Mouse (Mus musculus): ENCODE results near the gene Adamts12. TPM values are rescaled to one million over a fixed set of nuclear protein-coding genes. Genes with fewer than 3 reads are reported as not detected.

Gene Adamts12
- polyA plus RNA-seq, 1 experiment from 2014 or later, result 0.35 TPM

GRCm38 (mm10) chr15:11379431-11380086, 315.0 kb downstream of the Adamts12 start:
- Histone ChIP-seq H3K4me1 (replicated peaks) (no peaks in the 10 kb centered on the region), H3K9me3 (replicated peaks) (no peaks in the 10 kb centered on the region), H3K27ac (replicated peaks) (no peak overlapping the region), H3K4me3 (replicated peaks) (no peak overlapping the region), H3K36me3 (replicated peaks) (peaks cover 21% of the 10 kb centered on the region), H3K9ac (no peak overlapping the region), H3K27me3 (no peaks in the 10 kb centered on the region), H3K4me2 (no peak overlapping the region)
- no peak for ATAC-seq (ENCODE audit: insufficient read depth)
- 75% methylated on average over 8 of the region's 8 CpGs for WGBS (ENCODE audit: insufficient replicate concordance)

GRCm38 (mm10) chr15:11380087-11380530, 315.5 kb downstream of the Adamts12 start:
- WGBS (ENCODE audit: insufficient replicate concordance), result 45% methylated on average over 8 of the region's 8 CpGs
- Histone ChIP-seq H3K4me1 (replicated peaks) (no peaks in the 10 kb centered on the region), H3K4me2 (no peak overlapping the region), H3K4me3 (replicated peaks) (no peak overlapping the region), H3K9me3 (replicated peaks) (no peaks in the 10 kb centered on the region), H3K27ac (replicated peaks) (no peak overlapping the region), H3K9ac (no peak overlapping the region), H3K36me3 (replicated peaks) (peaks cover 26% of the 10 kb centered on the region), H3K27me3 (no peaks in the 10 kb centered on the region)
- no peak for ATAC-seq (ENCODE audit: insufficient read depth)

- Histone ChIP-seq H3K4me3 (replicated peaks) (no peak overlapping the region), H3K36me3 (replicated peaks) (peaks cover 31% of the 10 kb centered on the region), H3K27me3 (no peaks in the 10 kb centered on the region), H3K9me3 (replicated peaks) (no peaks in the 10 kb centered on the region), H3K9ac (no peak overlapping the region), H3K4me2 (no peak overlapping the region), H3K27ac (replicated peaks) (no peak overlapping the region), H3K4me1 (replicated peaks) (no peaks in the 10 kb centered on the region)
- WGBS (ENCODE audit: insufficient replicate concordance), result 71% methylated on average over 8 of the region's 8 CpGs
- ATAC-seq (ENCODE audit: insufficient read depth), result no peak
Measured at GRCm38 (mm10) chr15:11380616-11381015, 316.0 kb downstream of the Adamts12 start.

- H3K27ac ChIP-seq (replicated peaks), result no peak overlapping the region
- no peak overlapping the region for H3K9ac ChIP-seq
- WGBS (ENCODE audit: insufficient replicate concordance), result 76% methylated on average over 12 of the region's 12 CpGs
- no peaks in the 10 kb centered on the region for H3K9me3 ChIP-seq (replicated peaks)
- no peak overlapping the region for H3K4me2 ChIP-seq
- no peak for ATAC-seq (ENCODE audit: insufficient read depth)
- peaks cover 51% of the 10 kb centered on the region for H3K36me3 ChIP-seq (replicated peaks)
- no peaks in the 10 kb centered on the region for H3K27me3 ChIP-seq
- no peaks in the 10 kb centered on the region for H3K4me1 ChIP-seq (replicated peaks)
- H3K4me3 ChIP-seq (replicated peaks), result no peak overlapping the region
Measured at GRCm38 (mm10) chr15:11382585-11382984, 318.0 kb downstream of the Adamts12 start.

- Histone ChIP-seq H3K9me3 (replicated peaks) (no peaks in the 10 kb centered on the region), H3K36me3 (replicated peaks) (peaks cover 63% of the 10 kb centered on the region), H3K27ac (replicated peaks) (no peak overlapping the region), H3K4me2 (no peak overlapping the region), H3K27me3 (no peaks in the 10 kb centered on the region), H3K4me1 (replicated peaks) (no peaks in the 10 kb centered on the region), H3K4me3 (replicated peaks) (no peak overlapping the region), H3K9ac (no peak overlapping the region)
- ATAC-seq (ENCODE audit: insufficient read depth), result no peak
- 89% methylated on average over 21 of the region's 21 CpGs for WGBS (ENCODE audit: insufficient replicate concordance)
Measured at GRCm38 (mm10) chr15:11383796-11384195, 319.2 kb downstream of the Adamts12 start.

GRCm38 (mm10) chr15:11392903-11393302, 328.3 kb downstream of the Adamts12 start:
- H3K36me3 ChIP-seq (replicated peaks), result peaks cover 89% of the 10 kb centered on the region
- peaks cover 9% of the 10 kb centered on the region; the same call in 1 of the 2 replicates for H3K4me1 ChIP-seq (replicated peaks)
- H3K27ac ChIP-seq (replicated peaks), result no peak overlapping the region
- no peak overlapping the region for H3K4me3 ChIP-seq (replicated peaks)
- H3K27me3 ChIP-seq, result no peaks in the 10 kb centered on the region
- WGBS (ENCODE audit: insufficient replicate concordance), result 90% methylated on average over 16 of the region's 16 CpGs
- H3K9me3 ChIP-seq (replicated peaks), result no peaks in the 10 kb centered on the region
- no peak for ATAC-seq (ENCODE audit: insufficient read depth)
- H3K9ac ChIP-seq, result no peak overlapping the region
- no peak overlapping the region for H3K4me2 ChIP-seq

- no peaks in the 10 kb centered on the region for H3K9me3 ChIP-seq (replicated peaks)
- peaks cover 26% of the 10 kb centered on the region for H3K4me1 ChIP-seq (replicated peaks)
- ATAC-seq (ENCODE audit: insufficient read depth), result no peak
- no peaks in the 10 kb centered on the region for H3K27me3 ChIP-seq
- H3K27ac ChIP-seq (replicated peaks), result no peak overlapping the region
- no peak overlapping the region for H3K4me2 ChIP-seq
- no peak overlapping the region for H3K4me3 ChIP-seq (replicated peaks)
- WGBS (ENCODE audit: insufficient replicate concordance), result 76% methylated on average over 6 of the region's 6 CpGs
- peaks cover 54% of the 10 kb centered on the region for H3K36me3 ChIP-seq (replicated peaks)
- H3K9ac ChIP-seq, result no peak overlapping the region
Measured at GRCm38 (mm10) chr15:11396421-11396820, 331.8 kb downstream of the Adamts12 start.

Other genes starting within 250 kb of the Adamts12 start
- 1.1 and 1.7 TPM in 2 replicates for gene C1qtnf3, start 112.5 kb upstream of the Adamts12 start, polyA plus RNA-seq (2015; fragmentation: Nextera tagmentation; extraction: Ambion mirVana)
- gene Amacr, start 83.0 kb upstream of the Adamts12 start, polyA plus RNA-seq (2015; fragmentation: Nextera tagmentation; extraction: Ambion mirVana), result 19.1 and 26.1 TPM in 2 replicates
- 0.02 TPM in 1 of 2 replicates, not detected in the other for gene Slc45a2, start 64.1 kb upstream of the Adamts12 start, polyA plus RNA-seq (2015; fragmentation: Nextera tagmentation; extraction: Ambion mirVana)
- gene Rxfp3, start 26.8 kb upstream of the Adamts12 start, polyA plus RNA-seq (2015; fragmentation: Nextera tagmentation; extraction: Ambion mirVana), result 0.03 TPM in 1 of 2 replicates, not detected in the other